Mouse (Mus musculus): ENCODE measurements at regions not wholly inside any gene's neighbourhood (a gene's known extent, or its start where the extent isn't known, plus 50 kb on each side); places are given as distances from the start of the nearest gene placed in this dataset.
"Not testable (repeated sequence)": the region's sequence is repeated elsewhere in the genome, so short reads cannot be mapped to it uniquely, and the experiment has no call there.

GRCm38 (mm10) chr7:39732790-39733189 lies 215.2 kb downstream of the Zfp619 start:
- Histone ChIP-seq H3K4me2 (replicated peaks) (no peak overlapping the region), H3K27me3 (peaks cover 10% of the 10 kb centered on the region; the same call in 1 of the 2 replicates), H3K27ac (replicated peaks) (no peak overlapping the region), H3K9me3 (no peaks in the 10 kb centered on the region), H3K4me3 (no peak overlapping the region), H3K4me1 (0 out of 2 replicates have a peak, but pooled peaks cover 8% of the 10 kb centered on the region), H3K36me3 (no peaks in the 10 kb centered on the region), H3K9ac (replicated peaks) (no peak overlapping the region)
- ATAC-seq (ENCODE audit: low FRiP score, low read depth), result no peak
- WGBS, result 80% methylated on average over 1 of the region's 1 CpGs

- not testable (repeated sequence) for H3K4me2 ChIP-seq (replicated peaks); H3K27ac ChIP-seq (replicated peaks); H3K9me3 ChIP-seq; H3K9ac ChIP-seq (replicated peaks); H3K4me3 ChIP-seq; ATAC-seq (ENCODE audit: low FRiP score, low read depth); H3K27me3 ChIP-seq; H3K36me3 ChIP-seq; H3K4me1 ChIP-seq
Observed at GRCm38 (mm10) chr7:39748395-39748794, 230.8 kb downstream of the Zfp619 start.

GRCm38 (mm10) chr7:39750448-39750847 lies 232.9 kb downstream of the Zfp619 start:
- Histone ChIP-seq H3K4me2 (replicated peaks) (no peak overlapping the region), H3K36me3 (no peaks in the 10 kb centered on the region), H3K27me3 (no peaks in the 10 kb centered on the region), H3K4me3 (no peak overlapping the region), H3K4me1 (no peaks in the 10 kb centered on the region), H3K9ac (replicated peaks) (no peak overlapping the region), H3K9me3 (no peaks in the 10 kb centered on the region), H3K27ac (replicated peaks) (no peak overlapping the region)
- ATAC-seq (ENCODE audit: low FRiP score, low read depth), result no peak
- 91% methylated on average over 7 of the region's 7 CpGs for WGBS

- no peaks in the 10 kb centered on the region for H3K9me3 ChIP-seq
- 83% methylated on average over 2 of the region's 2 CpGs for WGBS
- no peak overlapping the region for H3K4me2 ChIP-seq (replicated peaks)
- H3K27ac ChIP-seq (replicated peaks), result no peak overlapping the region
- H3K9ac ChIP-seq (replicated peaks), result no peak overlapping the region
- H3K4me1 ChIP-seq, result no peaks in the 10 kb centered on the region
- no peak for ATAC-seq (ENCODE audit: low FRiP score, low read depth)
- no peaks in the 10 kb centered on the region for H3K36me3 ChIP-seq
- no peaks in the 10 kb centered on the region for H3K27me3 ChIP-seq
- no peak overlapping the region for H3K4me3 ChIP-seq
Observed at GRCm38 (mm10) chr7:39764366-39764765, 246.8 kb downstream of the Zfp619 start.

GRCm38 (mm10) chr7:39765094-39765493 lies 247.5 kb downstream of the Zfp619 start:
- ATAC-seq (ENCODE audit: low FRiP score, low read depth), result no peak
- Histone ChIP-seq H3K36me3 (no peaks in the 10 kb centered on the region), H3K4me1 (no peaks in the 10 kb centered on the region)

GRCm38 (mm10) chr7:39773291-39773690 lies 255.7 kb downstream of the Zfp619 start:
- no peaks in the 10 kb centered on the region for H3K9me3 ChIP-seq
- H3K36me3 ChIP-seq, result no peaks in the 10 kb centered on the region
- ATAC-seq (ENCODE audit: low FRiP score, low read depth), result no peak
- H3K4me3 ChIP-seq, result no peak overlapping the region
- no peak overlapping the region for H3K27ac ChIP-seq (replicated peaks)
- H3K4me2 ChIP-seq (replicated peaks), result no peak overlapping the region
- H3K4me1 ChIP-seq, result no peaks in the 10 kb centered on the region
- 92% methylated on average over 6 of the region's 6 CpGs for WGBS
- no peak overlapping the region for H3K9ac ChIP-seq (replicated peaks)
- no peaks in the 10 kb centered on the region for H3K27me3 ChIP-seq

More at GRCm38 (mm10) chr7:39765094-39765493, 247.5 kb downstream of the Zfp619 start:
- no peak overlapping the region for H3K9ac ChIP-seq (replicated peaks)
- no peaks in the 10 kb centered on the region for H3K27me3 ChIP-seq
- no peak overlapping the region for H3K4me2 ChIP-seq (replicated peaks)
- WGBS, result 80% methylated on average over 5 of the region's 5 CpGs
- no peaks in the 10 kb centered on the region for H3K9me3 ChIP-seq
- H3K27ac ChIP-seq (replicated peaks), result no peak overlapping the region
- no peak overlapping the region for H3K4me3 ChIP-seq

- no peaks in the 10 kb centered on the region for H3K27me3 ChIP-seq
- no peak overlapping the region for H3K4me2 ChIP-seq (replicated peaks)
- H3K9ac ChIP-seq (replicated peaks), result no peak overlapping the region
- no peak overlapping the region for H3K27ac ChIP-seq (replicated peaks)
- H3K4me1 ChIP-seq, result no peaks in the 10 kb centered on the region
- no peaks in the 10 kb centered on the region for H3K36me3 ChIP-seq
- no peaks in the 10 kb centered on the region for H3K9me3 ChIP-seq
- WGBS, result 89% methylated on average over 4 of the region's 4 CpGs
- ATAC-seq (ENCODE audit: low FRiP score, low read depth), result no peak
- no peak overlapping the region for H3K4me3 ChIP-seq
Observed at GRCm38 (mm10) chr7:39789321-39789720, 271.8 kb downstream of the Zfp619 start.

GRCm38 (mm10) chr7:39789880-39790279 lies 272.3 kb downstream of the Zfp619 start:
- Histone ChIP-seq H3K4me2 (replicated peaks) (no peak overlapping the region), H3K27me3 (no peaks in the 10 kb centered on the region), H3K4me3 (no peak overlapping the region), H3K27ac (replicated peaks) (no peak overlapping the region), H3K36me3 (no peaks in the 10 kb centered on the region), H3K9me3 (no peaks in the 10 kb centered on the region), H3K4me1 (no peaks in the 10 kb centered on the region), H3K9ac (replicated peaks) (no peak overlapping the region)
- WGBS, result 88% methylated on average over 4 of the region's 4 CpGs
- no peak for ATAC-seq (ENCODE audit: low FRiP score, low read depth)

- H3K9ac ChIP-seq (replicated peaks), result no peak overlapping the region
- no peak for ATAC-seq (ENCODE audit: low FRiP score, low read depth)
Observed at GRCm38 (mm10) chr7:39794751-39795150, 277.2 kb downstream of the Zfp619 start.

GRCm38 (mm10) chr7:39804276-39804675 lies 286.7 kb downstream of the Zfp619 start:
- H3K27me3 ChIP-seq, result no peaks in the 10 kb centered on the region
- no peaks in the 10 kb centered on the region for H3K36me3 ChIP-seq
- no peaks in the 10 kb centered on the region for H3K4me1 ChIP-seq
- 73% methylated on average over 3 of the region's 3 CpGs for WGBS
- H3K27ac ChIP-seq (replicated peaks), result no peak overlapping the region
- H3K4me3 ChIP-seq, result no peak overlapping the region
- H3K9me3 ChIP-seq, result no peaks in the 10 kb centered on the region
- ATAC-seq (ENCODE audit: low FRiP score, low read depth), result no peak
- no peak overlapping the region for H3K4me2 ChIP-seq (replicated peaks)
- no peak overlapping the region for H3K9ac ChIP-seq (replicated peaks)

More at GRCm38 (mm10) chr7:39794751-39795150, 277.2 kb downstream of the Zfp619 start:
- Histone ChIP-seq H3K27ac (replicated peaks) (no peak overlapping the region), H3K4me2 (replicated peaks) (no peak overlapping the region), H3K9me3 (no peaks in the 10 kb centered on the region), H3K36me3 (no peaks in the 10 kb centered on the region), H3K4me3 (no peak overlapping the region), H3K27me3 (no peaks in the 10 kb centered on the region), H3K4me1 (no peaks in the 10 kb centered on the region)
- WGBS, result 87% methylated on average over 3 of the region's 3 CpGs

GRCm38 (mm10) chr7:39818036-39818435 lies 300.5 kb downstream of the Zfp619 start:
- Histone ChIP-seq H3K9ac (replicated peaks) (no peak overlapping the region), H3K9me3 (no peaks in the 10 kb centered on the region), H3K4me2 (replicated peaks) (no peak overlapping the region), H3K36me3 (no peaks in the 10 kb centered on the region), H3K27me3 (peaks cover 26% of the 10 kb centered on the region), H3K4me3 (no peak overlapping the region), H3K27ac (replicated peaks) (no peak overlapping the region), H3K4me1 (no peaks in the 10 kb centered on the region)
- ATAC-seq (ENCODE audit: low FRiP score, low read depth), result no peak
- 80% methylated on average over 3 of the region's 3 CpGs for WGBS

- H3K9ac ChIP-seq (replicated peaks), result no peak overlapping the region
- no peak overlapping the region for H3K4me2 ChIP-seq (replicated peaks)
- no peaks in the 10 kb centered on the region for H3K36me3 ChIP-seq
- 93% methylated on average over 4 of the region's 4 CpGs for WGBS
- H3K27me3 ChIP-seq, result peaks cover 42% of the 10 kb centered on the region
- no peaks in the 10 kb centered on the region for H3K9me3 ChIP-seq
- no peaks in the 10 kb centered on the region for H3K4me1 ChIP-seq
- no peak overlapping the region for H3K4me3 ChIP-seq
- no peak for ATAC-seq (ENCODE audit: low FRiP score, low read depth)
- H3K27ac ChIP-seq (replicated peaks), result no peak overlapping the region
Observed at GRCm38 (mm10) chr7:39822550-39823178, 305.1 kb downstream of the Zfp619 start.

GRCm38 (mm10) chr7:39828378-39828777 lies 310.8 kb downstream of the Zfp619 start:
- Histone ChIP-seq H3K9ac (replicated peaks) (no peak overlapping the region), H3K27me3 (peaks cover 17% of the 10 kb centered on the region), H3K27ac (replicated peaks) (no peak overlapping the region), H3K4me2 (replicated peaks) (no peak overlapping the region), H3K4me1 (no peaks in the 10 kb centered on the region), H3K9me3 (no peaks in the 10 kb centered on the region), H3K4me3 (no peak overlapping the region), H3K36me3 (no peaks in the 10 kb centered on the region)
- WGBS, result 71% methylated on average over 6 of the region's 6 CpGs
- no peak for ATAC-seq (ENCODE audit: low FRiP score, low read depth)

All from midbrain, embryonic 12.5 days (tissue).